Mouse (Mus musculus): ENCODE data around the gene G430095P16Rik. TPM values are rescaled to one million over a fixed set of nuclear protein-coding genes. Genes with fewer than 3 reads are reported as not detected.

G430095P16Rik gene
- polyA plus RNA-seq, 1 experiment from 2014 or later: 3.0 TPM

- Histone ChIP-seq H3K27ac (ENCODE audit: low read depth, low read length) (no peak overlapping the region), H3K27me3 (ENCODE audit: control insufficient read depth, insufficient read depth, low read length) (peaks cover 43% of the 10 kb centered on the region), H3K36me3 (ENCODE audit: control insufficient read depth, insufficient read depth, low read length) (no peaks in the 10 kb centered on the region), H3K4me1 (replicated peaks; ENCODE audit: control insufficient read depth, insufficient read depth, low read length) (peaks cover 17% of the 10 kb centered on the region), H3K4me2 (ENCODE audit: low read depth, low read length, severe bottlenecking) (no peak overlapping the region), H3K9me3 (ENCODE audit: control insufficient read depth, low read length) (no peaks in the 10 kb centered on the region), H3K9ac (ENCODE audit: low read length) (no peak overlapping the region), H3K4me3 (ENCODE audit: low read depth, low read length) (no peak overlapping the region)
- ATAC-seq (replicated peaks; ENCODE audit: low FRiP score) (no peak), DNase-seq (ENCODE audit: low spot score) (no peak)
- 73% methylated on average over 17 of the region's 17 CpGs for WGBS
Observed at GRCm38 (mm10) chr8:84764870-84765495, 42.2 kb downstream of the G430095P16Rik start.

GRCm38 (mm10) chr8:84765629-84766028, 42.8 kb downstream of the G430095P16Rik start:
- no peak overlapping the region for H3K4me3 ChIP-seq (ENCODE audit: low read depth, low read length)
- ATAC-seq (replicated peaks; ENCODE audit: low FRiP score): no peak
- 11% methylated on average over 10 of the region's 10 CpGs for WGBS
- H3K4me1 ChIP-seq (replicated peaks; ENCODE audit: control insufficient read depth, insufficient read depth, low read length): peaks cover 18% of the 10 kb centered on the region
- peak; percentile 57 for DNase-seq (ENCODE audit: low spot score)
- H3K9me3 ChIP-seq (ENCODE audit: control insufficient read depth, low read length): no peaks in the 10 kb centered on the region
- peak overlapping the region; percentile 31; the same call in 1 of the 2 replicates for H3K4me2 ChIP-seq (ENCODE audit: low read depth, low read length, severe bottlenecking)
- peak overlapping the region; percentile 13; the same call in 1 of the 2 replicates for H3K9ac ChIP-seq (ENCODE audit: low read length)
- no peak overlapping the region; the same call in 1 of the 2 replicates for H3K27ac ChIP-seq (ENCODE audit: low read depth, low read length)
- peaks cover 48% of the 10 kb centered on the region for H3K27me3 ChIP-seq (ENCODE audit: control insufficient read depth, insufficient read depth, low read length)
- no peaks in the 10 kb centered on the region for H3K36me3 ChIP-seq (ENCODE audit: control insufficient read depth, insufficient read depth, low read length)

- H3K9me3 ChIP-seq (ENCODE audit: control insufficient read depth, low read length): no peaks in the 10 kb centered on the region
- DNase-seq (ENCODE audit: low spot score) (no peak), ATAC-seq (replicated peaks; ENCODE audit: low FRiP score) (no peak)
- H3K4me2 ChIP-seq (ENCODE audit: low read depth, low read length, severe bottlenecking): no peak overlapping the region
- H3K4me3 ChIP-seq (ENCODE audit: low read depth, low read length): no peak overlapping the region
- H3K9ac ChIP-seq (ENCODE audit: low read length): no peak overlapping the region; the same call in 1 of the 2 replicates
- H3K4me1 ChIP-seq (replicated peaks; ENCODE audit: control insufficient read depth, insufficient read depth, low read length): peaks cover 23% of the 10 kb centered on the region
- H3K27ac ChIP-seq (ENCODE audit: low read depth, low read length): no peak overlapping the region
- peaks cover 52% of the 10 kb centered on the region for H3K27me3 ChIP-seq (ENCODE audit: control insufficient read depth, insufficient read depth, low read length)
- WGBS: 55% methylated on average over 9 of the region's 9 CpGs
- no peaks in the 10 kb centered on the region for H3K36me3 ChIP-seq (ENCODE audit: control insufficient read depth, insufficient read depth, low read length)
Observed at GRCm38 (mm10) chr8:84766422-84766821, 43.6 kb downstream of the G430095P16Rik start.

- H3K27me3 ChIP-seq (ENCODE audit: control insufficient read depth, insufficient read depth, low read length): peaks cover 59% of the 10 kb centered on the region
- no peak overlapping the region for H3K9ac ChIP-seq (ENCODE audit: low read length)
Observed at GRCm38 (mm10) chr8:84767221-84767620, 44.4 kb downstream of the G430095P16Rik start.

GRCm38 (mm10) chr8:84768343-84769095, 45.7 kb downstream of the G430095P16Rik start:
- WGBS: 88% methylated on average over 14 of the region's 14 CpGs
- no peak overlapping the region for H3K9ac ChIP-seq (ENCODE audit: low read length)

More at GRCm38 (mm10) chr8:84767221-84767620, 44.4 kb downstream of the G430095P16Rik start:
- H3K27ac ChIP-seq (ENCODE audit: low read depth, low read length): no peak overlapping the region
- no peaks in the 10 kb centered on the region for H3K9me3 ChIP-seq (ENCODE audit: control insufficient read depth, low read length)
- H3K4me2 ChIP-seq (ENCODE audit: low read depth, low read length, severe bottlenecking): no peak overlapping the region
- no peaks in the 10 kb centered on the region for H3K36me3 ChIP-seq (ENCODE audit: control insufficient read depth, insufficient read depth, low read length)
- DNase-seq (ENCODE audit: low spot score): no peak
- H3K4me1 ChIP-seq (replicated peaks; ENCODE audit: control insufficient read depth, insufficient read depth, low read length): peaks cover 29% of the 10 kb centered on the region
- 80% methylated on average over 10 of the region's 10 CpGs for WGBS
- no peak overlapping the region for H3K4me3 ChIP-seq (ENCODE audit: low read depth, low read length)
- no peak for ATAC-seq (replicated peaks; ENCODE audit: low FRiP score)

GRCm38 (mm10) chr8:84769324-84769723, 46.5 kb downstream of the G430095P16Rik start:
- no peak overlapping the region for H3K4me2 ChIP-seq (ENCODE audit: low read depth, low read length, severe bottlenecking)
- no peak overlapping the region for H3K27ac ChIP-seq (ENCODE audit: low read depth, low read length)
- H3K36me3 ChIP-seq (ENCODE audit: control insufficient read depth, insufficient read depth, low read length): no peaks in the 10 kb centered on the region
- H3K9ac ChIP-seq (ENCODE audit: low read length): no peak overlapping the region
- H3K27me3 ChIP-seq (ENCODE audit: control insufficient read depth, insufficient read depth, low read length): peaks cover 63% of the 10 kb centered on the region
- peaks cover 35% of the 10 kb centered on the region for H3K4me1 ChIP-seq (replicated peaks; ENCODE audit: control insufficient read depth, insufficient read depth, low read length)
- whole genome bisulfite sequencing: 75% methylated on average over 8 of the region's 8 CpGs
- no peak for ATAC-seq (replicated peaks; ENCODE audit: low FRiP score)
- no peak for DNase-seq (ENCODE audit: low spot score)
- H3K4me3 ChIP-seq (ENCODE audit: low read depth, low read length): no peak overlapping the region
- no peaks in the 10 kb centered on the region for H3K9me3 ChIP-seq (ENCODE audit: control insufficient read depth, low read length)

More at GRCm38 (mm10) chr8:84768343-84769095, 45.7 kb downstream of the G430095P16Rik start:
- Histone ChIP-seq H3K27ac (ENCODE audit: low read depth, low read length) (no peak overlapping the region), H3K36me3 (ENCODE audit: control insufficient read depth, insufficient read depth, low read length) (no peaks in the 10 kb centered on the region), H3K27me3 (ENCODE audit: control insufficient read depth, insufficient read depth, low read length) (peaks cover 68% of the 10 kb centered on the region), H3K4me1 (replicated peaks; ENCODE audit: control insufficient read depth, insufficient read depth, low read length) (peaks cover 31% of the 10 kb centered on the region), H3K4me2 (ENCODE audit: low read depth, low read length, severe bottlenecking) (no peak overlapping the region), H3K4me3 (ENCODE audit: low read depth, low read length) (no peak overlapping the region), H3K9me3 (ENCODE audit: control insufficient read depth, low read length) (no peaks in the 10 kb centered on the region)
- ATAC-seq (replicated peaks; ENCODE audit: low FRiP score) (no peak), DNase-seq (ENCODE audit: low spot score) (no peak)

GRCm38 (mm10) chr8:84770100-84770953, 47.5 kb downstream of the G430095P16Rik start:
- no peaks in the 10 kb centered on the region for H3K36me3 ChIP-seq (ENCODE audit: control insufficient read depth, insufficient read depth, low read length)
- H3K4me1 ChIP-seq (replicated peaks; ENCODE audit: control insufficient read depth, insufficient read depth, low read length): peaks cover 39% of the 10 kb centered on the region
- ATAC-seq (replicated peaks; ENCODE audit: low FRiP score): no peak
- DNase-seq (ENCODE audit: low spot score): no peak
- H3K4me3 ChIP-seq (ENCODE audit: low read depth, low read length): no peak overlapping the region
- H3K4me2 ChIP-seq (ENCODE audit: low read depth, low read length, severe bottlenecking): no peak overlapping the region
- no peaks in the 10 kb centered on the region for H3K9me3 ChIP-seq (ENCODE audit: control insufficient read depth, low read length)
- peaks cover 70% of the 10 kb centered on the region for H3K27me3 ChIP-seq (ENCODE audit: control insufficient read depth, insufficient read depth, low read length)
- H3K27ac ChIP-seq (ENCODE audit: low read depth, low read length): no peak overlapping the region
- no peak overlapping the region; the same call in 1 of the 2 replicates for H3K9ac ChIP-seq (ENCODE audit: low read length)
- 25% methylated on average over 12 of the region's 12 CpGs for WGBS

GRCm38 (mm10) chr8:84771000-84771687, 48.3 kb downstream of the G430095P16Rik start:
- WGBS: 13% methylated on average over 5 of the region's 5 CpGs
- no peak overlapping the region for H3K4me3 ChIP-seq (ENCODE audit: low read depth, low read length)
- H3K9me3 ChIP-seq (ENCODE audit: control insufficient read depth, low read length): no peaks in the 10 kb centered on the region
- H3K27ac ChIP-seq (ENCODE audit: low read depth, low read length): no peak overlapping the region
- peak overlapping the region; percentile 8; the same call in 1 of the 2 replicates for H3K4me2 ChIP-seq (ENCODE audit: low read depth, low read length, severe bottlenecking)
- no peak for DNase-seq (ENCODE audit: low spot score)
- ATAC-seq (replicated peaks; ENCODE audit: low FRiP score): no peak
- peaks cover 35% of the 10 kb centered on the region for H3K4me1 ChIP-seq (replicated peaks; ENCODE audit: control insufficient read depth, insufficient read depth, low read length)
- H3K9ac ChIP-seq (ENCODE audit: low read length): no peak overlapping the region; the same call in 1 of the 2 replicates
- H3K36me3 ChIP-seq (ENCODE audit: control insufficient read depth, insufficient read depth, low read length): no peaks in the 10 kb centered on the region
- H3K27me3 ChIP-seq (ENCODE audit: control insufficient read depth, insufficient read depth, low read length): peaks cover 78% of the 10 kb centered on the region
